Comparison of ENCODE assay signal across 28 mouse cellular contexts in genomic region chr6:128652938-128653337, GRCm38 (mm10). TPM values are rescaled to one million over a fixed set of nuclear protein-coding genes. Genes with fewer than 3 reads are reported as not detected.
DNase-seq lines count a peak whose midpoint lies in the region; ATAC-seq and TF ChIP-seq lines count a peak whose summit lies in the region.
"Had no signal": no experiment of that assay in that cellular context is flagged by ENCODE, and none has a peak within 500 bp of the region (broad histone marks: within the 10 kb centered on the region; RNA-seq: fewer than 3 reads in every experiment).

No protein-coding gene starts in this region.

- ATAC-seq in liver, postnatal 0 days = no peak
- no peak for ATAC-seq in intestine, postnatal 0 days
- ATAC-seq: CD4-positive, CD25-positive, alpha-beta regulatory T cell, adult 4 months; forebrain, embryonic 16.5 days had no signal

- no peaks in the 10 kb centered on the region for H3K79me2 ChIP-seq in liver, adult 2 months (ENCODE audit: control insufficient read depth, insufficient read depth, low read length)

- 95% methylated on average over 1 of the region's 1 CpGs for WGBS in liver, adult 2 months
- 67% methylated on average over 1 of the region's 1 CpGs for WGBS in liver, postnatal 0 days (ENCODE audit: insufficient replicate concordance)
- WGBS in intestine, postnatal 0 days = 92% methylated on average over 1 of the region's 1 CpGs
- WGBS in small intestine, adult 2 months = 81% methylated on average over 1 of the region's 1 CpGs
- 95% methylated on average over 1 of the region's 1 CpGs for WGBS in kidney, adult 2 months

- H3K9me3 ChIP-seq in liver, postnatal 0 days (ENCODE audit: low read length) = no peaks in the 10 kb centered on the region
- no peaks in the 10 kb centered on the region for H3K9me3 ChIP-seq in intestine, postnatal 0 days (ENCODE audit: control insufficient read depth)
- H3K9me3 ChIP-seq: embryonic facial prominence, embryonic 13.5 days; forebrain, embryonic 12.5 days; heart, embryonic 12.5 days; hindbrain, embryonic 10.5 days had no signal

- no peak for TF ChIP-seq POLR2A in liver, adult 2 months (IDR thresholded peaks at IDR 0.05; ENCODE audit: extremely low read depth, insufficient read depth, low read length)
- TF ChIP-seq POLR2A in small intestine, adult 2 months (IDR thresholded peaks at IDR 0.05; ENCODE audit: low read depth, low read length) = no peak
- TF ChIP-seq POLR2A in kidney, adult 2 months (IDR thresholded peaks at IDR 0.05; ENCODE audit: low read depth, low read length) = no peak

- H3K4me2 ChIP-seq in liver, postnatal 0 days (ENCODE audit: low read depth, low read length) = no peak overlapping the region
- H3K4me2 ChIP-seq in intestine, postnatal 0 days (replicated peaks; ENCODE audit: low read depth) = 0 out of 2 replicates have a peak overlapping the region, but pooled peaks have one; percentile 18
- H3K4me2 ChIP-seq: embryonic facial prominence, embryonic 13.5 days; forebrain, embryonic 12.5 days; heart, embryonic 12.5 days had no signal

- TF ChIP-seq CTCF in liver, adult 2 months (IDR thresholded peaks at IDR 0.05; ENCODE audit: low read depth, low read length) = no peak
- no peak for TF ChIP-seq CTCF in liver, postnatal 0 days (IDR thresholded peaks at IDR 0.05; ENCODE audit: low read depth)
- TF ChIP-seq CTCF in intestine, postnatal 0 days (IDR thresholded peaks at IDR 0.05; ENCODE audit: low read depth) = no peak
- TF ChIP-seq CTCF in small intestine, adult 2 months (IDR thresholded peaks at IDR 0.05; ENCODE audit: extremely low read depth, insufficient read length, insufficient replicate concordance, low read depth, low read length) = no peak
- no peak for TF ChIP-seq CTCF in kidney, adult 2 months (conservative IDR thresholded peaks at IDR 0.05; ENCODE audit: insufficient read depth, insufficient read length, low read depth, low read length)

- no peak for TF ChIP-seq EP300 in liver, postnatal 0 days (IDR thresholded peaks at IDR 0.05; ENCODE audit: low read depth)

- H3K36me3 ChIP-seq in liver, adult 2 months (ENCODE audit: control insufficient read depth, insufficient read depth, low read length) = no peaks in the 10 kb centered on the region
- H3K36me3 ChIP-seq in liver, postnatal 0 days (replicated peaks; ENCODE audit: insufficient read depth, low read length) = no peaks in the 10 kb centered on the region
- no peaks in the 10 kb centered on the region for H3K36me3 ChIP-seq in intestine, postnatal 0 days (ENCODE audit: control insufficient read depth, insufficient read depth)
- no peaks in the 10 kb centered on the region for H3K36me3 ChIP-seq in small intestine, adult 2 months (ENCODE audit: control insufficient read depth, insufficient read depth, low read length)
- no peaks in the 10 kb centered on the region for H3K36me3 ChIP-seq in kidney, adult 2 months (ENCODE audit: control insufficient read depth, insufficient read depth, low read length)
- H3K36me3 ChIP-seq: embryonic facial prominence, embryonic 13.5 days; forebrain, embryonic 12.5 days; G1E; heart, embryonic 12.5 days; hindbrain, embryonic 10.5 days had no signal

- DNase-seq in liver, adult 2 months (ENCODE audit: extremely low read depth, low read depth, low spot score) = peak; percentile 31
- no peak for DNase-seq in liver, postnatal 0 days
- DNase-seq in spleen, postnatal 36 days (ENCODE audit: low spot score in 2 of 2) = peak; percentile 29 to 33
- no peak for DNase-seq in spleen, adult 12 weeks (ENCODE audit: low spot score)
- no peak for DNase-seq in kidney, adult 2 months
- no peak for DNase-seq in layer of hippocampus, postnatal 36 days
- DNase-seq: adrenal gland, postnatal 10 days; B cell, adult 2 months; cerebellum, adult 11 months; cerebellum, adult 8-10 months; cerebellum, postnatal 14 days; gastrocnemius, postnatal 10 days had no signal

- no peak overlapping the region; the same call in 1 of the 2 replicates for H3K27ac ChIP-seq in liver, adult 2 months (replicated peaks; ENCODE audit: insufficient read depth, low read depth, low read length)
- no peak overlapping the region for H3K27ac ChIP-seq in liver, postnatal 0 days (ENCODE audit: low read depth)
- 0 out of 2 replicates have a peak overlapping the region, but pooled peaks have one; percentile 7 for H3K27ac ChIP-seq in intestine, postnatal 0 days (ENCODE audit: low read depth, low read length)
- H3K27ac ChIP-seq in small intestine, adult 2 months (ENCODE audit: insufficient read depth, low read depth, low read length) = peak overlapping the region; percentile 80
- no peak overlapping the region for H3K27ac ChIP-seq in kidney, adult 2 months (ENCODE audit: insufficient read depth, low read depth, low read length)
- H3K27ac ChIP-seq: embryonic facial prominence, embryonic 13.5 days; forebrain, embryonic 12.5 days; hindbrain, embryonic 10.5 days had no signal

- H3K4me3 ChIP-seq in liver, adult 2 months (ENCODE audit: insufficient read depth, low read depth, low read length) = no peak overlapping the region
- no peak overlapping the region for H3K4me3 ChIP-seq in liver, postnatal 0 days (ENCODE audit: low read depth, low read length)
- no peak overlapping the region for H3K4me3 ChIP-seq in intestine, postnatal 0 days (ENCODE audit: low read depth, low read length)
- no peak overlapping the region for H3K4me3 ChIP-seq in small intestine, adult 2 months (ENCODE audit: low read depth, low read length)
- no peak overlapping the region for H3K4me3 ChIP-seq in kidney, adult 2 months (ENCODE audit: insufficient read depth, low read depth, low read length)
- H3K4me3 ChIP-seq: embryonic facial prominence, embryonic 13.5 days; forebrain, embryonic 12.5 days; heart, embryonic 12.5 days; hindbrain, embryonic 10.5 days had no signal

- H3K9ac ChIP-seq in liver, adult 2 months (ENCODE audit: low read depth, low read length) = no peak overlapping the region
- no peak overlapping the region for H3K9ac ChIP-seq in liver, postnatal 0 days (replicated peaks)
- no peak overlapping the region for H3K9ac ChIP-seq in intestine, postnatal 0 days (ENCODE audit: low read depth, low read length)
- H3K9ac ChIP-seq: embryonic facial prominence, embryonic 13.5 days; forebrain, embryonic 12.5 days; heart, embryonic 12.5 days had no signal

- H3K27me3 ChIP-seq in liver, adult 2 months (ENCODE audit: control insufficient read depth, insufficient read depth, low read length) = no peaks in the 10 kb centered on the region
- H3K27me3 ChIP-seq in liver, postnatal 0 days (ENCODE audit: insufficient read depth, low read length) = no peaks in the 10 kb centered on the region
- no peaks in the 10 kb centered on the region for H3K27me3 ChIP-seq in intestine, postnatal 0 days (replicated peaks; ENCODE audit: control insufficient read depth, insufficient read depth, low read length)
- H3K27me3 ChIP-seq in small intestine, adult 2 months (ENCODE audit: control insufficient read depth, insufficient read depth, low read length) = no peaks in the 10 kb centered on the region
- H3K27me3 ChIP-seq in kidney, adult 2 months (replicated peaks; ENCODE audit: control insufficient read depth, insufficient read depth, low read length) = no peaks in the 10 kb centered on the region
- H3K27me3 ChIP-seq: embryonic facial prominence, embryonic 13.5 days; forebrain, embryonic 12.5 days; heart, embryonic 12.5 days had no signal

- H3K4me1 ChIP-seq in liver, adult 2 months (ENCODE audit: control insufficient read depth, insufficient read depth, low read length) = peaks cover 9% of the 10 kb centered on the region
- H3K4me1 ChIP-seq in liver, postnatal 0 days (ENCODE audit: insufficient read depth) = peaks cover 2% of the 10 kb centered on the region; the same call in 1 of the 2 replicates
- H3K4me1 ChIP-seq in intestine, postnatal 0 days (replicated peaks; ENCODE audit: control insufficient read depth, insufficient read depth, low read length) = peaks cover 9% of the 10 kb centered on the region; the same call in 1 of the 2 replicates
- peaks cover 32% of the 10 kb centered on the region; the same call in 1 of the 2 replicates for H3K4me1 ChIP-seq in small intestine, adult 2 months (ENCODE audit: control insufficient read depth, insufficient read depth, insufficient read length, low read length)
- peaks cover 3% of the 10 kb centered on the region; the same call in 1 of the 2 replicates for H3K4me1 ChIP-seq in kidney, adult 2 months (ENCODE audit: control insufficient read depth, insufficient read depth, low read length)
- H3K4me1 ChIP-seq: embryonic facial prominence, embryonic 13.5 days; forebrain, embryonic 12.5 days; hindbrain, embryonic 10.5 days had no signal

RNA-seq across cellular contexts. Expression of gene Clec2h, which starts 9.2 kb away (rescaled TPM):
- total RNA-seq in liver, adult 2 months (2014; rRNA removed) = 9.0 and 25.9 TPM in 2 replicates
- polyA plus RNA-seq in liver, adult 2 months (2012; rRNA removed) = 0.22 and 0.62 TPM in 2 replicates
- 0.33 and 0.46 TPM in 2 replicates for polyA plus RNA-seq in liver, postnatal 0 days (2015; fragmentation: Nextera tagmentation; extraction: Ambion mirVana)
- polyA plus RNA-seq in intestine, postnatal 0 days (2015; fragmentation: Nextera tagmentation; extraction: Ambion mirVana) = 169 and 175 TPM in 2 replicates
- polyA plus RNA-seq in small intestine, adult 2 months (2012; rRNA removed) = 54.1 and 189 TPM in 2 replicates
- 43.8 and 53.2 TPM in 2 replicates for polyA plus RNA-seq in kidney, adult 2 months (2012; rRNA removed)
- total RNA-seq in layer of hippocampus, postnatal 36 days (2021) = not detected
- total RNA-seq: gastrocnemius, postnatal 10 days; gastrocnemius, postnatal 4 days had no signal
- polyA plus RNA-seq: brain, embryonic 14.5 days; CD4-positive, CD25-positive, alpha-beta regulatory T cell, adult 4 months; cortical plate, adult 2 months; embryonic facial prominence, embryonic 13.5 days; forebrain, embryonic 12.5 days; forebrain, embryonic 16.5 days; frontal cortex, adult 2 months; G1E; hindbrain, embryonic 10.5 days had no signal

RNA-seq across cellular contexts. Expression of gene Klrb1a, which starts 29.6 kb away (rescaled TPM):
- total RNA-seq in liver, adult 2 months (2014; rRNA removed) = not detected in 2 replicates
- polyA plus RNA-seq in liver, adult 2 months (2012; rRNA removed) = not detected in 2 replicates
- 0.15 and 0.36 TPM in 2 replicates for polyA plus RNA-seq in liver, postnatal 0 days (2015; fragmentation: Nextera tagmentation; extraction: Ambion mirVana)
- polyA plus RNA-seq in intestine, postnatal 0 days (2015; fragmentation: Nextera tagmentation; extraction: Ambion mirVana) = not detected in 2 replicates
- 0.24 TPM in 1 of 2 replicates, not detected in the other for polyA plus RNA-seq in small intestine, adult 2 months (2012; rRNA removed)
- 0.20 and 0.35 TPM in 2 replicates for polyA plus RNA-seq in kidney, adult 2 months (2012; rRNA removed)
- not detected for total RNA-seq in layer of hippocampus, postnatal 36 days (2021)
- total RNA-seq: adrenal gland, postnatal 4 days; gastrocnemius, postnatal 10 days; gastrocnemius, postnatal 4 days; heart, adult 8-10 months; heart, postnatal 25 days had no signal
- polyA plus RNA-seq: CD4-positive, CD25-positive, alpha-beta regulatory T cell, adult 4 months; cortical plate, adult 2 months; embryonic facial prominence, embryonic 13.5 days; forebrain, embryonic 12.5 days; forebrain, embryonic 16.5 days; frontal cortex, adult 2 months; G1E; heart, embryonic 12.5 days; hindbrain, embryonic 10.5 days had no signal

Comparison
In these comparisons a context has a peak if more than half of its experiments do, and no peak if none do; other contexts are left out.
1. DNase-seq: peak in liver, adult 2 months (single experiment) and spleen, postnatal 36 days (2 of 2); none in liver, postnatal 0 days (single experiment), spleen, adult 12 weeks (single experiment), kidney, adult 2 months (single experiment) and layer of hippocampus, postnatal 36 days (0 of 2).
2. H3K27ac ChIP-seq: peak in intestine, postnatal 0 days (single experiment) and small intestine, adult 2 months (single experiment); none in liver, adult 2 months (single experiment), liver, postnatal 0 days (single experiment) and kidney, adult 2 months (single experiment).
3. RNA of gene Clec2h, which starts 9.2 kb away (polyA plus RNA-seq): 54.1 to 189 TPM in small intestine, adult 2 months, 169 to 175 TPM in intestine, postnatal 0 days and 43.8 to 53.2 TPM in kidney, adult 2 months; 0.22 to 0.62 TPM in liver, adult 2 months and 0.33 to 0.46 TPM in liver, postnatal 0 days; every median in the first group is over 10 times any median in the second.